Mouse (Mus musculus): ENCODE results near the gene Gale.

- TF ChIP-seq HCFC1 (IDR thresholded peaks at IDR 0.05; ENCODE audit: borderline replicate concordance, insufficient read depth, low read length) (no peak), ZNF384 (IDR thresholded peaks at IDR 0.05; ENCODE audit: low read depth, low read length) (no peak), CHD2 (IDR thresholded peaks at IDR 0.05; ENCODE audit: low read depth, low read length) (no peak)
Observed at GRCm38 (mm10) chr4:135948142-135948541, 15.4 kb upstream of the Gale start.

Data from ES-E14 (cell line).